Mouse (Mus musculus): ENCODE data around the gene Sgsm3.

Gene Sgsm3

DNA sequence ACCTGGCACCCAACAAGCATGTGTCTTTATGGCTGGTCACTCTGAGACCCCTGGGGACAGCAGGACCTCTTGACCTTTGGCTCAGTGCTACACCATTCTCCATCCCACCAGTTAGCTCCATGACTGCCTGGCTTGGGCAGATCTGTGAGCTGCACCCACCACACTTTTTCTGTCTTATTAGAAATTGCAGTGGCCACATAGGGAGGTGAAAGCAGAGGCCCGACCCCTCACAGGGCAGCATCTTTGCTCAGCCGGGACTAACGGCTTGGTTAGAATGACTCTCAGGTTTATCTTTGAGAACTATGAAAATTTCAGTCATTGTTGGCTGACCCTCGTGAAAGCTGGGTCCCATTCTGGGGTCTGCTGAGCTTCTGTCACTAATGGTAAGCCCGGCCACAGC, 49.3 kb downstream of the Sgsm3 start:
- no peak for DNase-seq (ENCODE audit: low read depth, low spot score)

DNA sequence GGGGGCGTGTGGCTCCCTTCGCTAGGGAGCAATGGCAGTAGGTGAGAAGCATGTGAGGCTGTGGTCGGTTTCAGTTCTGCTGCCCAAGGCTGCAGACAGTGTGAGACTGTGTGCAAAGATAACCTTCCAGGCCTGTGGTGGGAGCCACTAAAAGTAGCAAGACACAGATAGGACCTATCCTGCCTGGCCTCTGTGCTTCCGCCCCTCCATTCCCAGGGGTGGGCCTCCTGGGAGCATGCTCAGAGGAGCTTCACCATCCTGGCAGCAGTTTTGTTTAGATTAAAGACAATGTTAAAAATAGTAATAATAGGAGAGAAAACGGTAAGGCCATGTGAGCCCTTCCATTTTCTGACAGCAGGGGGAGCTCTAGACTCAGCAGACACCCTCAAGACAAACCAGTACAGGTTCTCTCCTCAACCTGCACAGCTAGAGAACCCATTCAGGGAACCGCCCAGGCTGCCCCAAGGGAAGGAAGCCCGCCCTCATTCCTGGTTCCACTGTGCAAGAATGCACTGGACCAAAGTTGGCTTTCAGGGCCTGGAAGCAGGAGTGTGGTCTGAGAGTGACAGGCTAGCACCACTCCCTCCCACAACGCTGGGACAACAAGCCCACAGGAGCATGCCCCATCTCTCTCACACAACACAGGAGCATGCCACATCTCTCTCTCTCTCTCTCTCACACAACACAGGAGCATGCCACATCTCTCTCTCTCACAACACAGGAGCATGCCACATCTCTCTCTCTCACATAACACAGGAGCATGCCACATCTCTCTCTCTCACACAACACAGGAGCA, 50.0 kb downstream of the Sgsm3 start:
- peak; percentile 60 for DNase-seq (ENCODE audit: low read depth, low spot score)

- no peak for DNase-seq (ENCODE audit: low read depth, low spot score)
Measured at GRCm38 (mm10) chr15:81030891-81031425, 53.4 kb downstream of the Sgsm3 start.

DNA sequence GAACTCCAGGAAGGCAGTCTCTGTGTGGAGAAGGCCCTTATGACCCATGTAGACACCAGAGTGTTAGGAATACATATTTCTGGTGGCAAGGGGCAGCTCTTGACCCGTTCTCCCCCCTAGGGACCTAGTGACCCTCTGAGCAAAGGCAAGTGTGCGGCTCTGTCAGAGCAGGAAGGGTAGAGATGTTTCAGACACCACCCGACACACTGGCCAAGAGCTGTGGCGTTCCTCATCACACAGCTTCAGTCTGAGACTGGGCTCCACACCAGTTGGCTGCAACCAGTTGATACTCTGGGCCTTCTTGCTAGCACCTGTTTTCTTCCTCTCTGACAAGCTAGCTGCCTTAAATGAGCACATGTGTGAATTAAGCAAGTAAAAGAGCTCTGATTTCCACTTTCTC, 54.0 kb downstream of the Sgsm3 start:
- no peak for DNase-seq (ENCODE audit: low read depth, low spot score)

GRCm38 (mm10) chr15:81032941-81033629, 55.5 kb downstream of the Sgsm3 start:
- no peak for DNase-seq (ENCODE audit: low read depth, low spot score)

DNA sequence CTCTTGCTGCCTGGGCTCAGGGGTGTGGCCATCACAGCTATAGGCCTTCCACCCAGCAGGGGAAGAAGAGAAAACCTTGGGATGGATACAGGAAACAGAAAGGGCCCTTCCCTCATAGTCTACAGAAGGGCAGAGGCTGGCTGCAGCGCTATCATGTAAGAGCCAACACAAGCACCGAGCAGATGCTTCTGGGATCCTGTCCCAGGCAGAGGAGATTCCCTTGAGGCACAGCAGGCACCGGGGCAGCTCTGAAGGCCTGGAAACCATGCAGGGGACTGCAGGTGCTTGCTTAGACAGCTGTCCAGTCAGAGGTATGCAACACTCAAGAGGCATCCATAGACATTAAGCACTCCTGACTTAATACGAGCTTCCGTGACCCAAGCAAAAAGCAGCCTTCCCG, 56.6 kb downstream of the Sgsm3 start:
- DNase-seq (ENCODE audit: low read depth, low spot score), result no peak

- no peak for DNase-seq (ENCODE audit: low read depth, low spot score)
Measured at GRCm38 (mm10) chr15:81035417-81036162, 58.0 kb downstream of the Sgsm3 start.

- no peak for DNase-seq (ENCODE audit: low read depth, low spot score)
Measured at GRCm38 (mm10) chr15:81038419-81038818, 60.9 kb downstream of the Sgsm3 start.

DNA sequence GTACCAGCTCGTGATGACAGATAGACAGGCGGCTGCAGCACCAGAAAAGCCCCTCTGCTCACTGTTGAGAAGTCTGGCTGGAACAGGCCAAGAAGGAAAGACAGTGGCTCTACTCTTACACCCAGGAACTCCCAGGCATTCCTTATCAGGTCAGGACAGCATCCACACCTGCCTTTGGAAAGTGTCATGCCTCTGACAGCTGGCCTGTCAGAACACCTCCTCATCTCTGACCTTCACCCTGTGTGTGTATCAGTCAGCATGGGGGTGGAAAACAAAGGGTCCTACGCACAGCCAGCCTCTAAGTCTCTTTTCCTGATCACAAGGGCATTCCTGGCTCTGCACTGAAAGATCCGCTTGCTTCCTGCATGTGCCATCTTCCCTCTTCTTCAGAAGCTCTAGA, 64.2 kb downstream of the Sgsm3 start:
- DNase-seq (ENCODE audit: low read depth, low spot score), result no peak

DNA sequence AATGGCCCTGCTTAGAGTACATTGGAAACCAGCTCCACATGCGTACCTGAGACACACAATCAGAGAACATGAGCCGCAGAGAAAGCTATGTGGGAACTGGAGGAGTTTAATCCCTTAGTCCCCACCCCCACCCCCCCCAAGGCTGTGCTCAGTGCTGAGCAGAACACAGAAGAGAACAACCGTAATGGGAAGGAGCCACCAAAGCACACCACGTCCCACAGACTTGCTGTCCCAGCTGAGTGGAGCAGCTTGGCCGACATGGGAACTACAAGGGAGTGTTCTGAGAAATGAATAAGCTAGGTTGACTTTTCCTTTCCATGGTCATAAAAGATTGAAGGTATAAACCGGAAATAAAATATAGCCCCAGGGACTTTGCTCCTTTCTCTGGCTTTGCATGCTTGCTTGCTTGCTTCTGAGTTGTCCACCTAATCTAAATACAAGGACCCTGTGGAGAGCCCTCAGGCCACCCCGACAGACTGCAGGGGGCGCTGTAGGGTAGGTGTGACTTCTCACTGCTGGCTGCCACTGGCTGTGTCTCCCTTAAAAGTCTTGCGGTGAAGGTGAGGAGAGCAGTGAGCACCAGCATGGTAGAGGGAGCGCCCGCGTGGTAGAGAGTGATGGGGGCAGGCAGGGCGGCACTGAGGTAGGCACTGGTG, 64.8 kb downstream of the Sgsm3 start:
- no peak for DNase-seq (ENCODE audit: low read depth, low spot score)

DNA sequence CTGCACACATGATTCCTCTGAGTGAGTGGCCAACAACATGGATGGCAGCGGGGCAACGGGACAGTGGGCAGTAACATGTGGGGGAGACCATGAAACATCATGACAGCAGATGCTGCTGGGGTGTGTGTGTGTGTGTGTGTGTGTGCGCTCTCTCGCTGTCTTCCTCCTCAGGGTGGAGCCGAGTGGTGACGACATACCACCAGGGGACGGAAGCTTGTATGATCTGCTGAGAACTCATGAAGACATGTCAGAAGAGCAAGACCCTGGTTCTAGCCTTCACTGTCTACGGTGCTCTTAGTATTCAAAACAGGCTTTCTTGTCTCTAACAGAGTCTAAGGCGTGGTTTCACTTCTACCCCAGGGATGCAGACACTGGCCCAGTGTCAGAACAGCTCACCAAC, 66.9 kb downstream of the Sgsm3 start:
- DNase-seq (ENCODE audit: low read depth, low spot score), result no peak

DNA sequence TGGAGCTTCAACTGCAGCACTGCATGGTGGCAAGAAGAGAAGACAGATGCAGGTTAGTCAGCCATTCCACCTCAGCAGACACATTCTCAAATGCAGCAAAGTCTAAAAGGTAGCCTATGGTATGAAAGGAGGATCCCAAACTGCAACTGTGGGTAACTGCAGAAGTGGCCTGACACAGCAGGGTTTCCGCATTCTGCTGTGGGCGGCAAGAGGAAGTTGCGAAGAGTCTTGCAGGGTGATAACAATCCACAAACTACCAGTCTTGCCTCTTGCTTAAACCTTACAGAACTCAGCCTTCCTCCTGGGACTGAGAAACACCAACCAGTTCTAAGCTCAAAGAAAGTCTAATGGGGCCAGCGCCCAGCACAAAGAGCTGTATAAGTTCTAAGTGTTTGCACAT, 67.8 kb downstream of the Sgsm3 start:
- no peak for DNase-seq (ENCODE audit: low read depth, low spot score)

DNA sequence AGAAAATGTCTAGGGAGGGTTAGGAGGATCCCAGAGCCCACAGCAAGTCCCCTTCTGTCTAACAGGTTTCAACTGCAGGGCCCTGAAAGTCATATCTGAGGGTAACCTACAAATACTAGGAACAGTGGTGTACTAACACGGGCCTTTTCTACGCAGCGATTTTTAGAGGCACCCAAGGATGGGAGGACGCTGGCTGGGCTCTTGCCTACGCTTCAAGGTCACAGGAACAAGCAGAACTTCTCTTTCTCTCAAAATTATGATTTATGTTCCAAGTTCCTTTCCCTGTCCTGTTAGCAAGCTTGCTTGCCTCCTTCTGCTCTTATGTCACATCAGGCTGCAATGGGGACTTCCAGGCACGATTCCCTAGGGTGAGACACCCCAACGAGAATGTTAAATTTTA, 68.5 kb downstream of the Sgsm3 start:
- DNase-seq (ENCODE audit: low read depth, low spot score), result no peak

DNA sequence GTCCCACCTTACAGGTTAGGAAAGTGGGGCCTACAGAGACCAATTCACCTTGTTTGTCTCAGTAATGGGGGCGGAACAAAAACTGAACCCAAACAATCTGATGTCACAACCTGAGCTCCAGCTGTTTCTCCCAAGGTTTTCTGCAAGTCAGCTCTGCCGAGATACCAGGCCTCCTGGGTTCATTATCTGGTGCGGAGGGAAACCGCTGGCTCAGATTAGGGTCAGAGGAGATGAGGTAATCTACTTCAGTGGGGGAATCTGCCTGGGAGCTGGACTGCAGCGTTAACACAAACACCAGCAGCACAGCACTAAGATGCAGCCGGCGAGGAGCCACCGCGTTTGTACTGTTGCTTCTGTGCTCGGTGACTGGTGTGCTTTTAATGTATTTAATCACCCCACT, 69.9 kb downstream of the Sgsm3 start:
- DNase-seq (ENCODE audit: low read depth, low spot score), result no peak

- no peak for DNase-seq (ENCODE audit: low read depth, low spot score)
Measured at GRCm38 (mm10) chr15:81049401-81050053, 72.0 kb downstream of the Sgsm3 start.

DNA sequence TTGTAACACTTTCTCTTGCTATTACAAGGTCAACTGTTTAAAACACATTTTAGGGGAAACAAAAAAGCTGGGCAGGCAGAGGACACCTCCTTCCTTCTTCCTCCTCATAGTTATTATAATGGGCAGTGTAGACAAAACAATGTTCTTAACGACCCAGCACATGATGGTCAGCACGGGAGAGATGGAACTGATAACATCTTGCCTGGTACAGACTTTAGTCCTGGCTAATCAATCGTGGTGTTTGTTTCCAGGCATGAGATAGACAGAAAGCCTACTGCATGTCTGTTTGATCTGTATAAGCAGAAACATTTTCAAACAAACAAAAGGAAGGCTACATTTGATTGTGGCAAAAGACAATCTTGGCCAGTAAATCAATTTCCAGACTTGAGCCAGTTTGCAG, 72.9 kb downstream of the Sgsm3 start:
- no peak for DNase-seq (ENCODE audit: low read depth, low spot score)

- no peak for DNase-seq (ENCODE audit: low read depth, low spot score)
Measured at GRCm38 (mm10) chr15:81052491-81052890, 74.9 kb downstream of the Sgsm3 start.

- no peak for DNase-seq (ENCODE audit: low read depth, low spot score)
Measured at GRCm38 (mm10) chr15:81055488-81055887, 77.9 kb downstream of the Sgsm3 start.

DNA sequence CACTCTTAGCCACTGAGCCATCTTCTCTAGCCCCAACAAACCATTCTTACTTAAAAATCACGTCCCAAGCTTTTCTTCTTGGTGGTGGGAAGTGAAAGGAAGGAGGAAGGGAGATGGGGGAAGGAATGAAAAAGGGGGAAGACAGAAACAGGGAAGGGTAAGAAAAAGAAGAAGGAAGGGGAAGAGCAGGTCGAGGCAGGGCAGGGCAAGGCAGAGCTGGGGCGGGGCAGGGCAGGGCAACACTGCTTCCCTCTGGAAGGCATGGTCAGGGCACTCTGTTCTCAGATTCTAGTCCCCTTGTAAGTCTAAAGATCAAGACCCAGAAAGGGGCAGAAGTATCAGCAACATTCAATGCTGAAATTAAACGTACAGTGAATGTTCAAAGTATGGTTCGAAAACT, 80.2 kb downstream of the Sgsm3 start:
- DNase-seq (ENCODE audit: low read depth, low spot score), result no peak

- DNase-seq (ENCODE audit: low read depth, low spot score), result no peak
Measured at GRCm38 (mm10) chr15:81060975-81061374, 83.4 kb downstream of the Sgsm3 start.

Measured in c-Kit-negative CD71-positive TER-119-positive erythroid progenitor cells, embryonic 14.5 days (primary cell).